9 mouse cellular contexts compared by ENCODE assay signal in genomic region chr9:14202551-14203306, GRCm38 (mm10).
DNase-seq lines count a peak whose midpoint lies in the region; ATAC-seq and TF ChIP-seq lines count a peak whose summit lies in the region.
"Had no signal": no experiment of that assay in that cellular context is flagged by ENCODE, and none has a peak within 500 bp of the region (broad histone marks: within the 10 kb centered on the region; RNA-seq: fewer than 3 reads in every experiment).

No protein-coding gene starts in this region.

- no peak overlapping the region for H3K4me2 ChIP-seq in intestine, embryonic 15.5 days (replicated peaks)
- no peak overlapping the region for H3K4me2 ChIP-seq in intestine, embryonic 16.5 days (ENCODE audit: low read depth, low read length)
- H3K4me2 ChIP-seq: hindbrain, embryonic 14.5 days had no signal

- ATAC-seq in intestine, embryonic 15.5 days, result no peak
- ATAC-seq in intestine, embryonic 16.5 days, result no peak
- ATAC-seq in granulocyte monocyte progenitor cell, adult 5-6 weeks (replicated peaks; ENCODE audit: poor library complexity, severe bottlenecking), result no peak

- intact Hi-C loops in left cerebral cortex, postnatal 25 days (cut with DNase I), result no loop called here

- WGBS in intestine, embryonic 15.5 days, result 69% methylated on average over 10 of the region's 10 CpGs
- WGBS in intestine, embryonic 16.5 days, result 70% methylated on average over 10 of the region's 10 CpGs
- WGBS in limb, embryonic 10.5 days, result 83% methylated on average over 10 of the region's 10 CpGs

- no peaks in the 10 kb centered on the region for H3K9me3 ChIP-seq in intestine, embryonic 15.5 days
- no peaks in the 10 kb centered on the region for H3K9me3 ChIP-seq in intestine, embryonic 16.5 days (ENCODE audit: control insufficient read depth, low read length)
- H3K9me3 ChIP-seq in limb, embryonic 10.5 days (replicated peaks), result no peaks in the 10 kb centered on the region

- no peak overlapping the region for H3K9ac ChIP-seq in intestine, embryonic 15.5 days
- no peak overlapping the region for H3K9ac ChIP-seq in intestine, embryonic 16.5 days (ENCODE audit: low read depth, low read length)
- H3K9ac ChIP-seq: hindbrain, embryonic 14.5 days had no signal

- H3K27me3 ChIP-seq in intestine, embryonic 15.5 days (replicated peaks), result no peaks in the 10 kb centered on the region
- H3K27me3 ChIP-seq in intestine, embryonic 16.5 days (replicated peaks; ENCODE audit: control insufficient read depth, insufficient read depth, low read length), result no peaks in the 10 kb centered on the region
- H3K27me3 ChIP-seq in limb, embryonic 10.5 days (ENCODE audit: low read depth, poor library complexity, severe bottlenecking), result no peaks in the 10 kb centered on the region

- no peak for TF ChIP-seq CTCF in brain, embryonic 14.5 days (IDR thresholded peaks at IDR 0.05; ENCODE audit: borderline replicate concordance, extremely low read depth, insufficient read depth, insufficient read length)

- DNase-seq in adrenal gland, postnatal 14 days, result peak; percentile 23
- no peak for DNase-seq in adrenal gland, adult (ENCODE audit: inconsistent age in 2 of 2, low spot score in 1 of 2)
- peak; percentile 49 for DNase-seq in brain, embryonic 14.5 days (ENCODE audit: low read depth)
- no peak for DNase-seq in limb, embryonic 10.5 days (ENCODE audit: low spot score)
- DNase-seq in left cerebral cortex, postnatal 25 days (ENCODE audit: low spot score in 2 of 2), result no peak

- no peak overlapping the region for H3K4me3 ChIP-seq in intestine, embryonic 15.5 days (replicated peaks)
- no peak overlapping the region for H3K4me3 ChIP-seq in intestine, embryonic 16.5 days (ENCODE audit: low read length)
- H3K4me3 ChIP-seq in limb, embryonic 10.5 days, result no peak overlapping the region

- H3K36me3 ChIP-seq in intestine, embryonic 15.5 days, result no peaks in the 10 kb centered on the region
- H3K36me3 ChIP-seq in intestine, embryonic 16.5 days (ENCODE audit: control insufficient read depth, insufficient read depth, low read length), result no peaks in the 10 kb centered on the region
- H3K36me3 ChIP-seq in limb, embryonic 10.5 days, result no peaks in the 10 kb centered on the region

- 0 out of 2 replicates have a peak overlapping the region, but pooled peaks have one; percentile 42 for H3K27ac ChIP-seq in intestine, embryonic 15.5 days
- no peak overlapping the region for H3K27ac ChIP-seq in intestine, embryonic 16.5 days (ENCODE audit: low read length)
- H3K27ac ChIP-seq in limb, embryonic 10.5 days, result peak overlapping the region; percentile 25; the same call in 1 of the 2 replicates
- H3K27ac ChIP-seq: hindbrain, embryonic 14.5 days had no signal

- peaks cover 23% of the 10 kb centered on the region for H3K4me1 ChIP-seq in intestine, embryonic 15.5 days (replicated peaks)
- peaks cover 14% of the 10 kb centered on the region for H3K4me1 ChIP-seq in intestine, embryonic 16.5 days (ENCODE audit: control insufficient read depth, insufficient read depth, low read length)
- peaks cover 23% of the 10 kb centered on the region for H3K4me1 ChIP-seq in limb, embryonic 10.5 days

- no peak for TF ChIP-seq POLR2A in brain, embryonic 14.5 days (IDR thresholded peaks at IDR 0.05; ENCODE audit: borderline replicate concordance, extremely low read depth, insufficient read depth, insufficient read length, poor library complexity, severe bottlenecking)

Comparison
In these comparisons a context has a peak if more than half of its experiments do, and no peak if none do; other contexts are left out.
1. DNase-seq: peak in adrenal gland, postnatal 14 days (single experiment) and brain, embryonic 14.5 days (single experiment); none in adrenal gland, adult (0 of 2), limb, embryonic 10.5 days (single experiment) and left cerebral cortex, postnatal 25 days (0 of 2).